Mouse (Mus musculus): Measurements from ENCODE around the gene B3gnt9. TPM values are rescaled to one million over a fixed set of nuclear protein-coding genes. Genes with fewer than 3 reads are reported as not detected.

B3gnt9 gene
- polyA plus RNA-seq, 1 experiment, result 0.82 TPM

DNA sequence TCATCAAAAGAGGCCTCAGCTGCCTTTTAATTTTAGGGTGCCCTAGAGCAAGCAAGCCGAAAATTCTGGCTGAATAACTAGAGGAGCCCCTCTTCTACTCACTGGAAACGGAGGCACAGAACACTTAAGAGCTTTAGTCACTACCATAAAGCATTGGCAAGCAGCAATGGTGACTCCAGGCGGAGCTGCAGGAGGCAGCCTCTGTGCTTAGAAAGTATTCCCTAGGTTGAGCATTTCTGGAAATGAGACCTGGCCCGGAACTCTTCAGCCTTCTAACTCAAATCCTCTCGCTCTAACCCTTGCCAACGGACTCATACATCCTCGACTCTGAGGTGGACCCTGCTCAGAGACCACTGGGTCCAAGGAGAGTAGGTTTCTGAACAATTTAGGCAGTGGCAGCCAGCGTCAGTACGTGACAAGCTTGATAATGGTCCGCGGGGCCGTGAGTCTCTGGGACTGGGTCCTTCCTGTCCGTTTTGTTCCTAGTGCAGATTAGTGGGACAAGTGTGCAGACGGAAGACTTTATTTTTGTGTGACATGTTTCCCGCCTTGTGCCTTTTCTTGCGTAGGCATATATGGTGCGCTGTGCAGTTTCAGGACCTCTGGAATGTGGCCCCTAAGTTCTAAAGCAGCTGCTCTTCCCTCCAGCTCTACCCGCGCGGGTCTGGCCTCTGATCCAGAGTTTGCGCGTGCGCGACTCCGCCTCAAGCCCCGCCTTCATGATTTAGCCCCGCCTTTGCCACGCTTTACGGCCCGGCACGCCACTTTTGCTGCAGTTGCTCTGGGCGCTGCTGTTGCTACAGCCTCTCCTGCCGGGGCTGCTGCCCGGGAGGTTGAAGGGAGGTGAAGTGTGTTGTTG, 30.3 kb downstream of the B3gnt9 start, which contains the start of gene D230025D16Rik:
Gene D230025D16Rik, plus strand, starts transcription at position 733 of the 859 bp plus-strand sequence.
- WGBS, result 4% methylated on average over 34 of the region's 34 CpGs
- TF ChIP-seq POLR2A (IDR thresholded peaks at IDR 0.05; ENCODE audit: borderline replicate concordance, control insufficient read depth, low read depth, low read length) (peak; percentile 90), CTCF (IDR thresholded peaks at IDR 0.05; ENCODE audit: control insufficient read depth, insufficient read depth, low read length) (no peak)
- Histone ChIP-seq H3K27ac (ENCODE audit: control insufficient read depth, insufficient read depth, low read depth, low read length, poor library complexity) (peak within 1 kb of the TSS; percentile 89), H3K4me1 (ENCODE audit: control insufficient read depth, insufficient read depth, low read length) (peaks cover 1% of the 10 kb centered on the region; the same call in 1 of the 2 replicates), H3K4me3 (replicated peaks; ENCODE audit: control insufficient read depth, low read depth, low read length) (peak within 1 kb of the TSS; percentile 89)

DNA sequence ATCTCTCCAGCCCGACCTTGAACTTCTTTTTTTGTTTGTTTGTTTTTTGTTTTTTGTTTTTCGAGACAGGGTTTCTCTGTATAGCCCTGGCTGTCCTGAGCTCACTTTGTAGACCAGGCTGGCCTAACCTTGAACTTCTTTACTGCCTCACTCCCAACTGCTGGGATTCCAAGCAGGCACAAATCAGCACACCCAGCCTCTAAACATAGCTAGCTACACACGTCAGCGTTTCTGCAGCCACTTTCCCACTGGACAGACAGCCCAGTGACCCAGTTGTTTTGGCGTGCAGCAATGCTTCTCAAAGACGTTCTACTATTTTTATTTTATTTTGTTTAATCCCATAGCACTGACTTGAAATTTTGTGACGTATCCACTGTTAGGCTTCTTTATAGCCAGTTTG, 31.1 kb downstream of the B3gnt9 start:
- 79% methylated on average over 7 of the region's 7 CpGs for WGBS
- TF ChIP-seq POLR2A (IDR thresholded peaks at IDR 0.05; ENCODE audit: borderline replicate concordance, control insufficient read depth, low read depth, low read length) (no peak), CTCF (IDR thresholded peaks at IDR 0.05; ENCODE audit: control insufficient read depth, insufficient read depth, low read length) (no peak)
- Histone ChIP-seq H3K4me1 (ENCODE audit: control insufficient read depth, insufficient read depth, low read length) (peaks cover 1% of the 10 kb centered on the region; the same call in 1 of the 2 replicates), H3K27ac (ENCODE audit: control insufficient read depth, insufficient read depth, low read depth, low read length, poor library complexity) (no peak overlapping the region), H3K4me3 (replicated peaks; ENCODE audit: control insufficient read depth, low read depth, low read length) (no peak overlapping the region)

DNA sequence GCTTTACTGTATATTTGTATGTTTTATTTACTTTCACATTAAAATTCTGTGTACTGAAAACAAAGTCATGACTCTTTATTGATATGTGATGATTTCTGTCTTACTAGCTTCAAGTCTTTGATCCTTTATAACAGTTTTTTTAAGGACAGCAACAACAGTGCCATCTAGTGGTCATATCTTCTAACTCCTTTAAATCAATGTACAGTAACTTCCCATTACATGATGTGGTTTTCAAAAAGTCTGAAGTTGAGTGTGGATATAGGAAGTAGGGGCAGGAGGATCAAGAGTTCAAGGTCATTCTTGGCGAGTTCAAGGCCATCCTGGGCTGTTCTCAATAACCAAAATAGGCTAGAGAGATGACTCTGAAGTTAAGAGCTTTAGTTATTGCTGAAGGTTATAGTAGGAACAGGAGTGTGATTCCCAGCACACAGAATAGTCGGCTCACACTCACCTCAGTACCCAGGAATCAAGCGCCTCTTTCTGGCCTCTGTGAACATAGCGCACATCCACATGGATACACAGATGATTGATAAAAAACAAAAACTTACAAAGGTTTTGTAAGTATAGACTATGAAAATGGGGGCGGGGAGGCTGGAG, 36.9 kb downstream of the B3gnt9 start:
- Histone ChIP-seq H3K4me1 (ENCODE audit: control insufficient read depth, insufficient read depth, low read length) (no peaks in the 10 kb centered on the region), H3K27ac (ENCODE audit: control insufficient read depth, insufficient read depth, low read depth, low read length, poor library complexity) (no peak overlapping the region), H3K4me3 (replicated peaks; ENCODE audit: control insufficient read depth, low read depth, low read length) (no peak overlapping the region)
- TF ChIP-seq CTCF (IDR thresholded peaks at IDR 0.05; ENCODE audit: control insufficient read depth, insufficient read depth, low read length), result 0 out of 2 replicates have a peak, but pooled peaks have one; percentile 2
- TF ChIP-seq POLR2A (IDR thresholded peaks at IDR 0.05; ENCODE audit: borderline replicate concordance, control insufficient read depth, low read depth, low read length), result no peak
- WGBS, result 72% methylated on average over 5 of the region's 5 CpGs

DNA sequence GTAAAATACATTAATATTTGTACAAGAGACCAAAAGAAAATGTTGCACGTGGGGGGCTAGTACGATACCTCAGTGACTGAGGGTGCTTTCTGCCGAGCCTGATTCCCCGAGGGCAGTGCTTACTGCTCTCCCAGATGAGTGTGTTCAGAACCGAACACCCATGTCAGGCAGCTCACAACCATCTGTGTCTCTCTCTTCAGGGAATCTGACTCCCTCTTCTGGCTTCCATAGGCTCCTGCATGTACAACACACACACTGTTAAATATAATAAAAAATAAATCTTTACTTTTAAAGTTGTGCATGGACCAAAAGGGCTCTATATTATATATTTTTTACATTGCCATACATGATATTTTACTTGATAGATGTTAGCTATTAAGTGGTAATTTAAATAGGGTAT, 40.8 kb downstream of the B3gnt9 start:
- Histone ChIP-seq H3K4me3 (replicated peaks; ENCODE audit: control insufficient read depth, low read depth, low read length) (no peak overlapping the region), H3K27ac (ENCODE audit: control insufficient read depth, insufficient read depth, low read depth, low read length, poor library complexity) (no peak overlapping the region), H3K4me1 (ENCODE audit: control insufficient read depth, insufficient read depth, low read length) (no peaks in the 10 kb centered on the region)
- 91% methylated on average over 5 of the region's 5 CpGs for WGBS
- TF ChIP-seq CTCF (IDR thresholded peaks at IDR 0.05; ENCODE audit: control insufficient read depth, insufficient read depth, low read length) (no peak), POLR2A (IDR thresholded peaks at IDR 0.05; ENCODE audit: borderline replicate concordance, control insufficient read depth, low read depth, low read length) (no peak)

DNA sequence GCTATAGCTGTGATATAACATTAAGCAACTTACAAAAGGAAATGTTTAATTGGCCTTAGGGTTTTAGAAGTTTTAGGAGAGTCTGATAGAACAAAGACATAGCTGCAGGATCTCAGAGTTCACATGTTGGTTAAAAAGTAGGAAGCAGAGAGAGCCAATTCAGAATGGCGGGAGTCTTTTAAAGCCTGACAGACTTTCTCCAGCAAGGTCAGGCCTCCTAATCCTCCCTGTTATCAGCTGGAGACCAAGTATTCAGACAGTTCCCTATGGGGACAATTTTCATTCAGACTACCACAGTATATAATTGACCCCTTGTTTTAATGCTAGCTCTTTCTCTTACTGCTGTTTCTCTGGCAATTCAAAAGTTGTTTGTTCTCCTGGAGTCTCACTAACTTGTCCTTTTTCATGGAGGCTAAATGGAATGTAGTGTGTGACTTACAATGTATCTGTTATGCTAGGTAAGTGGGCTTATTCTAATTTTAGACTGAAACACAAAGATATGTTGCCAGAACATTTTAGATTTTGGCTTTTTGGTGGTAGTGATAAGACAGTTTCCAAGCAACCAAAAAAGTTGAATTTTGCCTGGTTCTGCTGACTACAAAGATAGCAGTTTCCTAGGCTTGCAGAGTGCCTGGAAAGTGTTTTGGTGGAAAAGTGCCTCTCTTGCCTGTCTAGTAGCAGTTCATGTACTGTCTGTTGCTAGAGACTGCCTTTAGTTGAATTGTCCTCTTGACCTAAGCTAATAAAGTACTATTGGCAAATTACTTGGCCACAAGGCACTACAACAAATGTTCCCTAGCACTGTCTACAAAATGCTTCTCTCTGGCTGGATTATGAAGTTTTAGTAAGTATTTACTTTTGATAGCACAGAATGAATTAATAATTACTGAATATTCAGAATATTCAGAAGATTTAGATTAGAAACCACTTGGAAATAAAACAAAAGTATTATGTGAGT, 45.5 kb downstream of the B3gnt9 start:
- H3K27ac ChIP-seq (ENCODE audit: control insufficient read depth, insufficient read depth, low read depth, low read length, poor library complexity), result no peak overlapping the region
- no peaks in the 10 kb centered on the region for H3K4me1 ChIP-seq (ENCODE audit: control insufficient read depth, insufficient read depth, low read length)
- WGBS, result 61% methylated on average over 1 of the region's 1 CpGs
- H3K4me3 ChIP-seq (replicated peaks; ENCODE audit: control insufficient read depth, low read depth, low read length), result no peak overlapping the region
- TF ChIP-seq CTCF (IDR thresholded peaks at IDR 0.05; ENCODE audit: control insufficient read depth, insufficient read depth, low read length) (no peak), POLR2A (IDR thresholded peaks at IDR 0.05; ENCODE audit: borderline replicate concordance, control insufficient read depth, low read depth, low read length) (no peak)

DNA sequence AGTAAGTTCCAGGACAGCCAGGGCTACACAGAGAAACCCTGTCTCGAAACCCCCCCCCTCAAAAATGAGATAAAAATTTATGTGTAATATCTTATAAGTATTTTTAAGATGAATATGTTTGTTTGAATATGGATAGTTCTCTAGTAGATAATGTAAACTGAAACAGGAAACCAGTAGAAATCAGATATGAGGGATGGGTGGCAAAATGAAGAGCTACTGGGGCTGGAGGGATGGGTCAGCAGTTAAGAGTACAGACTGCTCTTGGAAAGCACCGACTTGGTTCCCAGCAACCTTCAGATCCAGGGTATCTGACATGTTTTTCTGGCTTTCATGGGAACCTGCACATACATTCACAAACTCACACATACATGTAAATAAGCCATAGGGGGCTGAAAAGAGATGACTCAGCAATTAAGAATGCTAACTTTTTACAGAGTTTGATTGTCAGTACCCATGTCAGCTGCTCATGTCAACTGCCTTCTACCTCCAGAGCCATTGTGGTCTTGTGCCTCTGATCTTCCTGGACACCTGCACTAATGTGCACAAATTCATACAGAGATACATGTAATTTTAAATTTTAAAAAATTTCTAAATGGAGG, 47.2 kb downstream of the B3gnt9 start:
- Histone ChIP-seq H3K27ac (ENCODE audit: control insufficient read depth, insufficient read depth, low read depth, low read length, poor library complexity) (no peak overlapping the region), H3K4me1 (ENCODE audit: control insufficient read depth, insufficient read depth, low read length) (no peaks in the 10 kb centered on the region), H3K4me3 (replicated peaks; ENCODE audit: control insufficient read depth, low read depth, low read length) (no peak overlapping the region)
- TF ChIP-seq POLR2A (IDR thresholded peaks at IDR 0.05; ENCODE audit: borderline replicate concordance, control insufficient read depth, low read depth, low read length), result no peak
- TF ChIP-seq CTCF (IDR thresholded peaks at IDR 0.05; ENCODE audit: control insufficient read depth, insufficient read depth, low read length), result no peak
- 68% methylated on average over 2 of the region's 2 CpGs for WGBS

DNA sequence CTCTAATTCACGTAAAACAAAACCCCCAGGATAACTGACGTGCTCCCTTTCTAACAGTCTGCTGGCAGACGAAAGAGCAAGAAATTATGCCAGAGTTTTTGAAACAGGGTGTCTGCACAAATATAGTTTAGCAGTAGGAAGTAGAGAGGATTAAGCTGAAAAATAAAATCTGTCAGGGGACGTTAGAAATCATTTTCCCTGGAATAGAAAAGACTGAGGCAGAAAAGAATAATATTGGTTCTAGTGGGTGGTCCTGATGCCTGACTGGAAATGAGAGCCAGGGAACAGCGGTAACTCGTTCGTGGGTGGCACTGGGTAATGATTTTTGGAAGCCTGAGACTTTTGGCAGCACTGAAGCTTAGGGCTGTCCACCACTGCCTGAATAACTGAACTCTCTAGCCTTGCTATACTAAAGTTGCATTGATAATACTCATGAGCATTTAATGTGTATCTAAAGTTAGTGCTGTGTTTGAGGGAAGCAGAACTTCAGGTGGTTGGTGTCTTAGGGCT, 48.1 kb downstream of the B3gnt9 start:
- no peaks in the 10 kb centered on the region for H3K4me1 ChIP-seq (ENCODE audit: control insufficient read depth, insufficient read depth, low read length)
- H3K4me3 ChIP-seq (replicated peaks; ENCODE audit: control insufficient read depth, low read depth, low read length), result no peak overlapping the region
- H3K27ac ChIP-seq (ENCODE audit: control insufficient read depth, insufficient read depth, low read depth, low read length, poor library complexity), result no peak overlapping the region
- WGBS, result 81% methylated on average over 7 of the region's 7 CpGs
- no peak for TF ChIP-seq CTCF (IDR thresholded peaks at IDR 0.05; ENCODE audit: control insufficient read depth, insufficient read depth, low read length)
- TF ChIP-seq POLR2A (IDR thresholded peaks at IDR 0.05; ENCODE audit: borderline replicate concordance, control insufficient read depth, low read depth, low read length), result no peak

Measured in bone marrow, adult 2 months (tissue).